Mouse (Mus musculus): ENCODE data around the gene 2310011J03Rik. TPM values are rescaled to one million over a fixed set of nuclear protein-coding genes. Genes with fewer than 3 reads are reported as not detected.

The 2310011J03Rik gene
- total RNA-seq (2023): 10 to 100 TPM; 21.5 to 26.4 TPM

GRCm38 (mm10) chr10:80320340-80320760 is at the start of gene 2310011J03Rik:
Gene 2310011J03Rik (minus strand): TSS chr10:80320537.

DNA sequence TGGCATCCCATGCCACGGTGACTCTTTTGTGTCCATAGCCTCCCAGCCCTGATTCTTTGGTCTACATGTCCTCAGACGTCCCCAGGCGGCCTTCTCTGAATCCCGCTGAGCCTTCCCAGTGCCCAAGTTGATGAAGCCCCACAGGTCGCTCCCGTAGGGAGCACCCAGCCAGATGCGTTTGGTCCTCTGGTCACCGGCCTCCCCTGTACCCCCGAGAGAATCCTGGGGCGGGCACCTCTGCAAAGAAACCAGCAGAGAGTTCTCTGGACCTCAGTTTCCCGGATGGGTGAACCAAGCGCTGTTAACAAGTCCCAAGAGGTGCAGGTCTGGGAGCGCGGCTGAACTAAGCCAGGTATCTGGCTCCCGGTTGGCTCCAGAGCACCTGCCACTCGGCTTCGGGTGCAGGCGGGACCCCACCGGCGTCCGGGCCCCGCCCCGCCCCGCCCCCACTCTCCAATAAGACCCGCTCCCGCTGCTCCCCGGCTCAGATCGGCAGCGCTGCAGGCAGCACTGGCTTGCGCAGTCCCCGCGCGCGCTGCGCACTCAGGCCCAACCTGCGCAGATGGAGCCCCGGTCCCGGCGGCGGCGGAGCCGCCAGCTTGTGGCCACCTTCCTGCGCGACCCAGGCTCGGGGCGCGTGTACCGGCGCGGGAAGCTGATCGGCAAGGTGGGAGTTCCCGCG is 35.8 kb upstream of the 2310011J03Rik start, which contains the start of gene Plk5:
Plk5 (plus strand) TSS at position 459 of the 682 bp plus-strand sequence.

DNA sequence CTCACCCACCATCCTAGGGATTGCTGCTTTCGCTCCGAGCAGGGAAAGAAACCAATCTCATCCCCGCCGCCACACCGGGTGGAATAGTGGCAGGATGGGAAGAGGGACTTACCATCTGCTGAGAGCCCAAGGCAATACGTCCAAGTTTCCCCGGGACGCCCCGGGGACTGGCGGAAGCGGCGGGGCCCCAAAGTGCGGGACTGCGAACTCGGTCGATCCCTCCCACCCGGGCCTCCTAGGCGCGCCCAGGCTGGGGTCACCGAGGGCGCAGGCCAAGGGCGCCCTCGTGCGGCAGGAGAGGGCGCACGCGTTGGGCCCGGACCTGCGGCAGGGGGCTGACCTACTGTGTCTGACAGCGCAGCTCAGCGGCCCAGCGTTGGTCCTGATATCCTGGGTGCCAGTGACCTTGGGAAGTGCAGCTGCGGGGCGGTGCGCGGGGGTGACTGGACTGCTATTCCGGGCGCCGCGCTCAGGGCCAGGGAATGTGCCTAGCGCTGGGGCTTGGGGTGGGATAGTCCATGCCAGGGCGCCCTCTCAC is 28.0 kb upstream of the 2310011J03Rik start, which contains the start of gene Adamtsl5:
Adamtsl5 (minus strand) TSS at position 169 of the 538 bp plus-strand sequence.

DNA sequence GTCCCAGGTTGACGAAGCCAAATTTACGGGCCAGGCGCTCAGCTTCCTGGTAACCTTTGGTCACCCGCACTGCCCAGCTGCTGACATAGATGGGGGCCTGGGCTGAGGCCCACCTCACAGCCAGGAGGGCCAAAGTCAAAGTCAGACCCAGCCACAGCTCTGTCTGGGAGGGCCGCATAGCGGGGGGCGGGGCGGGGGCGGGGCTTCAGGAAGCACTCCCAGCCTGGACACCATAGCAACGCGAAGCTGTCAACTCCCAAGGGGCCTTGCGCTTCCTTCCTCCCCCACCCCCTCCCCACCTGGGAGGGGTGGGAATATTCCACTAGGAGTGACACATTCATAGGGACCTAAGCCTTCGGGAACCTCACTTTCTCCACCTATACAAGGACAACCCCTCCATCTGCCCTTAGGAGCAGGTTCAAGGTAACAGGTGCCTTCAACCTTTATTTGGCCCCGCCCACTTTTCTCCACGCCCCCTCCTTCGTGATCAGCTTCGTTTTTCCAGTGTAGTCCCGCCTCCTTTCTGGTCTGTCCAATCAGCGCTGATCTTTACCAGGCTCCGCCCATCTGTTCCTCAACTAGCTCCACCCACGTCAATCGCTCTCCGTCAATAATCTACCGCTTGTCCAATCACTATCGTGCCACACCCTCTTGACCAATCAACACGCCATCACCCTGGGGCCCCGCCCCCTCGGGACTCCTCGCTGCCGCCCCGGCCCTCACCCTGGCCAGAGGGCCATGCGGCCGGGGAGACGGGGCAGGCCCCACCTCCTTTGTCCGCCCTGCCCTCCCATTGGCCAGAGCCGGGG is 9.1 kb upstream of the 2310011J03Rik start, which contains the start of the genes Pcsk4 and Reep6:
Pcsk4 (minus strand) TSS at position 226 of the 809 bp plus-strand sequence.
Reep6 (plus strand) TSS at position 681 of the 809 bp plus-strand sequence.

DNA sequence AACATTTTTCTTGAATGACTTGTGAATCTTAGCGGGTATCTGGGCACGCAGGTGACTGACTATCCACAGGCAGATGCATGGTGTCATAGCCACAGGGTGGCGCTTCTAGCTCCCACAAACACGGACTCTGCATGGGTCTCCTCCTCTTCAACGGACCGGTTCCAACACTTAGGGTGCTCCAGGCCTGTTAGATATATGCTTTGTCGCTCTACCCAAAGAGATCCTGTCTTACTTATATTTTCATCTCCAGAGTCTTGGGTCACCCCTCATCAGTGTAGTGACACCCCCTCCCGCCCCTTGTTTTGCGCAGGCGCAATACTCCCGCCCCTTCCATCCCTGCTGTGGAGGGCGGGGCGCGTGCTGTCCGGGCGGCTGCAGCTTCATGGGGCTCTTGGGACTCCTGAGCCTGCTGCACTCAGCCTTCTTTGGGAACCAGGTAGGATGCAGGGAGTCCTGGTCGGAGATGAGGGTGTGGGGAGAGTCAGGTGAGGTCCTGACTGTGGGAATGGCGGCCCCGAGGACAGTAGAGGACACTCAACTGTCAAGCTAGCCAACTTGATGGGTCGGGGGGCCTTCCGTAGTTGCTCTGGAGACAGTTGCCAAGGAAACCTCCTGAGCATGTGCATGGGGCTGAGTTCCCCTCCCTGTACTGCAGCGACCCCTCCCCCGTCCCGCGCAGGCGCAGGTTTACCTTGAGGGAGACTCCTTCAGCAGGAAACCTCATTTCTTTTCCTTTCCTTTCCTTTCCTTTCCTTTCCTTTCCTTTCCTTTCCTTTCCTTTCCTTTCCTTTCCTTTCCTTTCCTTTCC is 24.5 kb downstream of the 2310011J03Rik start, which contains the start of gene Apc2:
Apc2 (plus strand) TSS at position 360 of the 808 bp plus-strand sequence.

DNA sequence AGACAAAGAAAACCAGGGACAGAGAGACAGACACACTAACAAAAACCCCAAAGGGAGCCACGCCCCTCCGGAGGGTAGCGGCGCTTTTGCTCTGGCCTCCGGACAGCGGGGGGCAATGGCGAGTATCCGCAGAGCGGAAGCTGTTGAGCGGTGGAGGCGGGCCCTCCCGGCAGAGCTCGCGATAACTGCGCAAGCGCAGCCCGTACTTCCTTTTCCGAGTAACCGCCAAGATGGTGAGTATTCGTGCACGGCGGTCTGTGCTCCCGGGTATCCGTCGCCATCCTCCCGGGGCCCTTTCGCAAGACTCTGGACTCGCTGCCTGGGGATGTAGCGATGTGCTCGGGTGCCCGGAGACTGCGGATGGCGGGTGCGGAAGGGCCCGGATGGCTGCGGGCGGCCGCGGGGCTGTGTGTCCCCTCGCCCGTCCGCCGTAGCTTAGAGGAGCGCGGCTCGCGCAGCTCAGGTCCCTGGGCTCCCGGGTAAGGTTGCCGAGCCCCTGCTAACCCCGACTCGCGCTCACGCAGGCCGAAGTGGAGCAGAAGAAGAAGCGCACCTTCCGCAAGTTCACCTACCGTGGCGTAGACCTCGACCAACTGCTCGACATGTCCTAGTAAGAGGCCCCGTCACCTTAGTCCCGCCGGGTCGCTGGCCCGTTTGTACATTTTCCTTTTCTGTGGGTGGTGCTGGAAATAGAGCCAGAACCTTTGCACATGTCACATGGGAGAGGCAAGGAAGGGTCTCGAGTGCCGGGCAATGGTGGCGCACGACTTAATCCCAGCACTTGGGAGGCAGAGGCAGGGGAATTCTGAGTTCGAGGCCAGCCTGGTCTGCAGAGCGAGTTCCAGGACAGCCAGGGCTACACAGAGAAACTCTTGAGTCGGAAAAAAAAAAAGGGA is 27.8 kb downstream of the 2310011J03Rik start, which contains the start of gene Rps15:
Rps15 (plus strand) TSS at position 203 of the 896 bp plus-strand sequence.

Other genes with a start within 250 kb of the 2310011J03Rik start
- 100 to 1,000 TPM; 125 to 162 TPM for gene Sbno2, start 215.0 kb downstream of the 2310011J03Rik start, total RNA-seq (2023)
- 100 to 1,000 TPM; 175 to 179 TPM for gene Stk11, start 204.7 kb downstream of the 2310011J03Rik start, total RNA-seq (2023)
- gene Atp5d, start 181.9 kb downstream of the 2310011J03Rik start, total RNA-seq (2023): 100 to 1,000 TPM; 122 to 126 TPM
- gene Cbarp, start 179.7 kb downstream of the 2310011J03Rik start, total RNA-seq (2023): 1 to 10 TPM; 1.3 to 1.7 TPM
- 100 to 1,000 TPM; 232 to 270 TPM for gene Midn, start 172.3 kb downstream of the 2310011J03Rik start, total RNA-seq (2023)
- 10 to 100 TPM; 33.5 to 40.3 TPM for gene Cirbp, start 154.6 kb downstream of the 2310011J03Rik start, total RNA-seq (2023)
- gene 1600002K03Rik, start 147.6 kb downstream of the 2310011J03Rik start, total RNA-seq (2023): 1 to 10 TPM; 5.4 to 6.7 TPM
- gene Efna2, start 141.1 kb downstream of the 2310011J03Rik start, total RNA-seq (2023): under 1 TPM in 1 of 2 experiments, not detected in 1; 0.24 TPM
- gene Mum1, start 94.1 kb downstream of the 2310011J03Rik start, total RNA-seq (2023): 10 to 100 TPM; 32.2 to 32.6 TPM
- 10 to 100 TPM; 62.6 to 65.8 TPM for gene Ndufs7, start 71.4 kb downstream of the 2310011J03Rik start, total RNA-seq (2023)
- 1 to 10 TPM; 4.8 to 8.8 TPM for gene Gamt, start 59.5 kb downstream of the 2310011J03Rik start, total RNA-seq (2023)
- 100 to 1,000 TPM in 1 of 2 experiments, 10 to 100 TPM in 1; 96.6 to 113 TPM for gene Dazap1, start 59.1 kb downstream of the 2310011J03Rik start, total RNA-seq (2023)
- 100 to 1,000 TPM; 865 to 877 TPM for gene Rps15, start 28.1 kb downstream of the 2310011J03Rik start, total RNA-seq (2023)
- gene Apc2, start 24.6 kb downstream of the 2310011J03Rik start, total RNA-seq (2023): not detected
- under 1 TPM in 1 of 2 experiments, not detected in 1; 0.66 TPM for gene Pcsk4, start 9.0 kb upstream of the 2310011J03Rik start, total RNA-seq (2023)
- 1 to 10 TPM; 3.3 to 3.6 TPM for gene Reep6, start 9.4 kb upstream of the 2310011J03Rik start, total RNA-seq (2023)
- gene Adamtsl5, start 27.9 kb upstream of the 2310011J03Rik start, total RNA-seq (2023): under 1 TPM; 0.53 to 0.55 TPM
- not detected for gene Plk5, start 35.9 kb upstream of the 2310011J03Rik start, total RNA-seq (2023)
- 1 to 10 TPM; 3.3 to 4.2 TPM for gene Mex3d, start 67.1 kb upstream of the 2310011J03Rik start, total RNA-seq (2023)
- gene Mbd3, start 79.0 kb upstream of the 2310011J03Rik start, total RNA-seq (2023): 10 to 100 TPM; 41.9 to 49.5 TPM
- 100 to 1,000 TPM; 101 to 112 TPM for gene Uqcr11, start 86.3 kb upstream of the 2310011J03Rik start, total RNA-seq (2023)
- gene Tcf3, start 113.1 kb upstream of the 2310011J03Rik start, total RNA-seq (2023): 10 to 100 TPM; 50.5 to 63.1 TPM
- not detected for gene Onecut3, start 174.3 kb upstream of the 2310011J03Rik start, total RNA-seq (2023)
- gene Atp8b3, start 218.6 kb upstream of the 2310011J03Rik start, total RNA-seq (2023): under 1 TPM; 0.11 TPM
- gene Rexo1, start 241.0 kb upstream of the 2310011J03Rik start, total RNA-seq (2023): 10 to 100 TPM; 55.9 to 56.9 TPM

Measured in neutrophil, adult 83 days (primary cell).